Mouse (Mus musculus): ENCODE results near the gene Met.

DNA sequence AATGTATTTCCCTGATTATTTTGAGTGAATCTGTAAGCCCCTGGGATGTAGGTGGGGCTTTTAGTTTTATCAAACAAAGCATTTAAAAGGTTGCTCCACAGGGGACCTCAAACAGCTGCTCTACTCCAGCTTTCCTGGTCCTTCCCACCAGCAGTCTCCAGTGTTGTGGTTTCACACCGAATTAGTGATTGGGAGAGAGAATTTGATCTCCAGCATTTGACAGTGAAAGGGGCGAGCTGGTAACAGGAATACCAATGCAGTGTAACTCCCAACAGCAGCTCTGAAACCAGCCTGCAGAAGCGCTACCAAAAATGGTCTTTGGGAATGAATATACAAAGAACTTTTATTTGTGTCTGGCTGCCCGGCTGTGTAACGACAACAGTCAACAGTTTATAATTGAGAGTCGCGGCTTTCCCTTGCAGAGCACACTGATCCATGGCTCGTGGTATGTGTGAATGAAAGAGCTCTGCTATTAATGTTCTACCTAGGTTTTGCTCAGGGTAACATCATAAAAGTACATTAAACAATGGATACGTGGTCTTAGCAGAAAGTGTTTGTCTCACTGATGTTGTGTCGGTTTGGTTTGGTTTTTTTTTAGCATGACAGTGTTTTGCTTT lies 99.0 kb downstream of the Met start:
- TF ChIP-seq EP300 (IDR thresholded peaks at IDR 0.05) (no peak), CTCF (IDR thresholded peaks at IDR 0.05) (no peak)

All from lung, postnatal 0 days (tissue).